Mouse (Mus musculus): Measurements from ENCODE around the gene Tmed5. TPM values are rescaled to one million over a fixed set of nuclear protein-coding genes. Genes with fewer than 3 reads are reported as not detected.

Gene Tmed5
- polyA plus RNA-seq (2012; rRNA removed; ENCODE audit: low replicate concordance): 115 and 186 TPM in 2 replicates

GRCm38 (mm10) chr5:108132441-108133243 is at the start of gene Tmed5, which contains the start of gene Ccdc18:
TSS of gene Tmed5 (minus strand) at chr5:108132620.
TSS of gene Ccdc18 (plus strand) at chr5:108132875.

DNA sequence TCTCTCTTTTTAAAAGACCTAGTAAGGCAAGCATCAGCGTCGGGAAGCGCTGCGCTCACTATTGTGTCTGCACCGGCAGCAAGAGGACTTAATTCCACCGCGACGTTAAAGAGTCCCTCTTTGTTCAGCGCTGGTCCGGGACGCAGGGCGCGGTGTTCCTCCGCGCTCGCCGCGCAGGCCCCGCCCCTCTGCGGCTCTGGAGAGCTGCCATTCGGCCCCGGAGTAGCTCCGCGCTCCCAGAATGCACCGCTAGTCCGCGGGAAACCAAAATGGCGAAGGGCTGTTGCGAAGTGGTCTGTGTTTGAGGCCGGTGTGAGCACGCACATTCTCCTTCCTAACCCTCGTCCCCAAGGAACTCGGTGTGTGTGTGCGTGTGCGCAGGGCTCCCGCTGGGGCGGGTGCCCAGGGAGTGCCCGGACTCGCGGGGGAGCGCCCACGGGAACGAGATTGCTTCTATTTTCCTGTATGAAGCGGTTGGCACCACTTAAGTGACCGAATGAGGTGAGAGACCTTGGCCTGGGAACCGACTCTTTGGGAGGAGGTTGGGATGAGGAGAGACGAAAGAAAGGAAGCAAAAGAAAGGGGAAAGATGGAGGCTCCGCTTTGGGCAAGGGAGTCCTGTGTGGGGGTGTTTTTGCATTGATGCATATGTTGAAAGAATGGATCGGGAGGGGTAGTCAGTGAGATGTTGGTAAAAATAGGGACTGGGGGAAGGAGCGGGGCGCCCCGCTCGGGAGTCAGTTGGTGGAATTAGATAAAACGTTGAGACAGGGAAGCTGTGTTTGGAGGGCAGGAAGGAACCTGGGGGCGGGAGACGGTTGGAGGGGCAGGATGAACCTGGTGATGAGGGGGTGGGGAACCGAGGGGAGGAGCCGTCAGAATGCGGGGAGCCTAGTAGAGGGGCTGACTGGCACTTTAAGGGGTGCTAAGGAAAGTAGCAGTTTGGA is 66.7 kb downstream of the Tmed5 start, which contains the start of gene Mtf2:
Gene Mtf2 (plus strand): TSS at position 210 of the 947 bp plus-strand sequence.

Other genes with a start within 250 kb of the Tmed5 start
- 15.5 and 43.6 TPM in 2 replicates for gene Rpl5, start 232.1 kb downstream of the Tmed5 start, polyA plus RNA-seq (2012; rRNA removed; ENCODE audit: low replicate concordance)
- gene Fam69a, start 145.5 kb downstream of the Tmed5 start, polyA plus RNA-seq (2012; rRNA removed; ENCODE audit: low replicate concordance): 3.7 and 7.1 TPM in 2 replicates
- gene Mtf2, start 66.9 kb downstream of the Tmed5 start, polyA plus RNA-seq (2012; rRNA removed; ENCODE audit: low replicate concordance): 5.9 and 15.5 TPM in 2 replicates
- 0.08 TPM in 1 of 2 replicates, not detected in the other for gene Ccdc18, start 255 bp upstream of the Tmed5 start, polyA plus RNA-seq (2012; rRNA removed; ENCODE audit: low replicate concordance)
- gene Dr1, start 136.3 kb upstream of the Tmed5 start, polyA plus RNA-seq (2012; rRNA removed; ENCODE audit: low replicate concordance): 12.5 and 17.7 TPM in 2 replicates
- 10.8 and 11.0 TPM in 2 replicates for gene Pigg, start 180.0 kb upstream of the Tmed5 start, polyA plus RNA-seq (2012; rRNA removed; ENCODE audit: low replicate concordance)
- 8.5 and 15.4 TPM in 2 replicates for gene Gm42517, start 235.3 kb upstream of the Tmed5 start, polyA plus RNA-seq (2012; rRNA removed; ENCODE audit: low replicate concordance)